Mouse (Mus musculus) Muller cell, postnatal 12 days (primary cell): ENCODE results near the gene Prps1.
"Not testable (repeated sequence)": the region's sequence is repeated elsewhere in the genome, so short reads cannot be mapped to it uniquely, and the experiment has no call there.

ENCODE experiments used
- DNase-seq: peaks from one replicate; pipeline ENCODE4 v3.0.0-alpha.2; 2015; ENCODE audit errors: inconsistent ontology term

Prps1 gene

GRCm38 (mm10) chrX:140501401-140502301 is 45.2 kb downstream of the Prps1 start:
- no peak for DNase-seq

- DNase-seq, result peak; percentile 23
These were observed 47.5 kb downstream of the Prps1 start for GRCm38 (mm10) chrX:140503905-140504304.

GRCm38 (mm10) chrX:140505497-140506238 is 49.3 kb downstream of the Prps1 start:
- DNase-seq, result peak; percentile 83

GRCm38 (mm10) chrX:140506436-140507180 is 50.2 kb downstream of the Prps1 start:
- peak; percentile 40 for DNase-seq

GRCm38 (mm10) chrX:140507377-140507776 is 51.0 kb downstream of the Prps1 start:
- DNase-seq, result no peak

GRCm38 (mm10) chrX:140508791-140509190 is 52.4 kb downstream of the Prps1 start:
- DNase-seq, result not testable (repeated sequence)

GRCm38 (mm10) chrX:140509817-140510216 is 53.4 kb downstream of the Prps1 start:
- DNase-seq, result no peak

GRCm38 (mm10) chrX:140510696-140511429 is 54.5 kb downstream of the Prps1 start:
- DNase-seq, result peak; percentile 90

- DNase-seq, result no peak
These were observed 55.6 kb downstream of the Prps1 start for GRCm38 (mm10) chrX:140511687-140512651.

- DNase-seq, result no peak
These were observed 57.0 kb downstream of the Prps1 start for GRCm38 (mm10) chrX:140513379-140513778.

- DNase-seq, result no peak
These were observed 61.9 kb downstream of the Prps1 start for GRCm38 (mm10) chrX:140518351-140518750.

- DNase-seq, result peak; percentile 94
These were observed 64.0 kb downstream of the Prps1 start for GRCm38 (mm10) chrX:140520146-140521102.

- DNase-seq, result no peak
These were observed 65.8 kb downstream of the Prps1 start for GRCm38 (mm10) chrX:140522071-140522765.

- no peak for DNase-seq
These were observed 67.8 kb downstream of the Prps1 start for GRCm38 (mm10) chrX:140524231-140524630.
